Mouse (Mus musculus): Measurements from ENCODE around the gene Tiprl.

The Tiprl gene

DNA sequence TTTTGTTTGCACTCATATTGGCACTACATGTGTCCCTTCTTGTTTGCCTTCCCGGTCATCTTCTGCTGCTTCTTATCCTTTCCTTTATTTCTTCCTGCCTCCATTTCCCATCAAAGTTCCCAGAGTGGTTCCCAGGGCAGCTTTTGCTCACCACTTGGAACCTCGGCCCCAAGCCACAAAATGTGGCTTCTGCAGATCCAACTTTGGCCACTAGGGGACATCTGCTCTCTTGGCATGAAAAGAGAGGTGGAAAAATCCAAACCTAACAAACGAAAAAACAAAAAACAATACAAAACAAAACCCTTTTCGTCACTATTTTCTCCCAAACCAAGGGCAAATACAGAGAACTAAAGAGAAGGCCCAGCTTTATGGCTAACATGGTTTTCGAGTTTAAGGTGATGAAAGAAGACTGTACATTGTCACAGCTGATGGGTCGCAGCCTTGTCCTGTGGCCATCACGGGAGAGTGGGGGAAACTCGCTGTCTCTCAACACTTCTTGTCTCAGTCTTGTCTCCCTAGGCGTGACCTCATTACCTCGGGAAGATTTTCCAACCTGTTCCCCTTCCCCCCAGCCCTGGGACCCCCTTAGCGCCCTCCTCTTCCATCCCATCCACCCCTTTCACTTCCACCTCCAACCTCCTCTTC, 15.4 kb upstream of the Tiprl start:
- Histone ChIP-seq H3K4me1 (replicated peaks; ENCODE audit: low read depth, low read length) (no peaks in the 10 kb centered on the region), H3K9me3 (ENCODE audit: low read length) (no peaks in the 10 kb centered on the region)
- peak; percentile 96 for TF ChIP-seq CTCF (conservative IDR thresholded peaks at IDR 0.05; ENCODE audit: low read length)
- no peak for TF ChIP-seq POU5F1 (IDR thresholded peaks at IDR 0.05; ENCODE audit: borderline replicate concordance, low read length)

DNA sequence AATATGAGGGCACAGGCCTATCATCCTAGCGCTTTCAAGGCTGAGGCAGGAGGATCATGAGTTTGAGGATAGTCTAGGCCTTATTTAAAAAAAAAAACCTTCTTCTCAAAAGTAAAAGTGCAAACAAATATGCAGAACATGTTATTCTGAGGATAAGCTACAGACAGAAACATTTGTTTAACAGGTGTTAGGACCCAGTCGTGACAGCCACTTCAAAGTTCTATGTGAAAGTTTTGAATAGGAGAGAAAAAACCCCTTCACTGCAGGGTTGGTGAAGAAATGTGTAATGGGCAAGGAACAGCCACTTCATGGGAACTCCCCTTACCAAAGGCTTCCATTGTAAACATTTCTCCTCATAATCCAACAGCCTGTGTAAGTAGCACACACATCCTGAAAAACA, 13.8 kb upstream of the Tiprl start:
- H3K27me3 ChIP-seq (ENCODE audit: insufficient read depth, low read length): no peaks in the 10 kb centered on the region
- no peak overlapping the region for H3K4me3 ChIP-seq (replicated peaks; ENCODE audit: low read length)
- H3K36me3 ChIP-seq (ENCODE audit: insufficient read depth, low read length): no peaks in the 10 kb centered on the region
- H3K9me3 ChIP-seq (ENCODE audit: low read length): no peaks in the 10 kb centered on the region
- no peak for TF ChIP-seq POU5F1 (IDR thresholded peaks at IDR 0.05; ENCODE audit: borderline replicate concordance, low read length)
- TF ChIP-seq NANOG (IDR thresholded peaks at IDR 0.05; ENCODE audit: borderline replicate concordance, low read length): no peak
- TF ChIP-seq CTCF (conservative IDR thresholded peaks at IDR 0.05; ENCODE audit: low read length): no peak
- no peaks in the 10 kb centered on the region for H3K4me1 ChIP-seq (replicated peaks; ENCODE audit: low read depth, low read length)

More for the DNA sequence above, 15.4 kb upstream of the Tiprl start:
- no peak overlapping the region for H3K4me3 ChIP-seq (replicated peaks; ENCODE audit: low read length)
- H3K36me3 ChIP-seq (ENCODE audit: insufficient read depth, low read length): no peaks in the 10 kb centered on the region
- H3K27me3 ChIP-seq (ENCODE audit: insufficient read depth, low read length): no peaks in the 10 kb centered on the region

DNA sequence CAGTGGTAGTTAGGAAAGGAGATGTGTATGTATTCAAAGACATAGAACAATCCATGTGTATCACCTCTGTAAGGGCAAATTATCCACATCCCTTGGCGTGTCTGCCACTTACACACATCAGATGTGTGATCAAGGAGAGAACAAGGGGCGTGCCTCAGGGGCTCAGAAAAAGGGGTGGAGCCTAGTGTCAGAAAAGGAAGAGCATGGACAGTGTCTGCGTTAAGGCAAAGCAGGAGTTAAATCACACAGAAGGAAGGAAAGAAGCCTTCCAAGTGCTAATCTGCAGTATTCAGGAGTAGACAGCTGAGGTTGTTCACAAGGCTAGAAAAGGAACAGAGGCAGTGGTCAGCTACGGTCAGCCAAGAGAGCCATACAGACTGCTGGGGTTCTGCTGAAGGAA, 12.0 kb upstream of the Tiprl start:
- Histone ChIP-seq H3K4me1 (replicated peaks; ENCODE audit: low read depth, low read length) (no peaks in the 10 kb centered on the region), H3K4me3 (replicated peaks; ENCODE audit: low read length) (no peak overlapping the region), H3K27me3 (ENCODE audit: insufficient read depth, low read length) (no peaks in the 10 kb centered on the region), H3K36me3 (ENCODE audit: insufficient read depth, low read length) (no peaks in the 10 kb centered on the region), H3K9me3 (ENCODE audit: low read length) (no peaks in the 10 kb centered on the region)
- TF ChIP-seq NANOG (IDR thresholded peaks at IDR 0.05; ENCODE audit: borderline replicate concordance, low read length) (no peak), POU5F1 (IDR thresholded peaks at IDR 0.05; ENCODE audit: borderline replicate concordance, low read length) (no peak), CTCF (conservative IDR thresholded peaks at IDR 0.05; ENCODE audit: low read length) (no peak)

DNA sequence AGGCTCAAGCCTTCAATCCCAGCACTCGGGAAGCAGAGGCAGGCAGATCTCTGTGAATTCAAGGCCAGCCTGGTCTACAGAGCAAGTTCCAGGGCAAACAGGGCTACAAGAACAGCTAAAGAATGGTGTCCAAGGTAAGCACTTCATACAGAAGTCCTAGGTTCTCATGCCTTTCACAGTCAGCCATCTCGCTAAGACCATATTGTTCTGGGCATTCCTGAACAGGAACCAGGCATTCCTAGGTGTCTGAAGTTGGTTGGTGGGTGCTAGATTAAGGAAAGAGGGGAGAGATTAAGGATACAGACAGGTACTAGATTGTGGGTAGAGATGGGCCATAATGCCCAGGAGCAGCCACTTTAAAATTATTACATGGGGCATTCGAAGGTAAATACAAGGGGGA, 11.0 kb upstream of the Tiprl start:
- Histone ChIP-seq H3K4me1 (replicated peaks; ENCODE audit: low read depth, low read length) (no peaks in the 10 kb centered on the region), H3K36me3 (ENCODE audit: insufficient read depth, low read length) (no peaks in the 10 kb centered on the region), H3K27me3 (ENCODE audit: insufficient read depth, low read length) (no peaks in the 10 kb centered on the region), H3K9me3 (ENCODE audit: low read length) (no peaks in the 10 kb centered on the region), H3K4me3 (replicated peaks; ENCODE audit: low read length) (no peak overlapping the region)
- TF ChIP-seq CTCF (conservative IDR thresholded peaks at IDR 0.05; ENCODE audit: low read length) (no peak), POU5F1 (IDR thresholded peaks at IDR 0.05; ENCODE audit: borderline replicate concordance, low read length) (no peak), NANOG (IDR thresholded peaks at IDR 0.05; ENCODE audit: borderline replicate concordance, low read length) (no peak)

DNA sequence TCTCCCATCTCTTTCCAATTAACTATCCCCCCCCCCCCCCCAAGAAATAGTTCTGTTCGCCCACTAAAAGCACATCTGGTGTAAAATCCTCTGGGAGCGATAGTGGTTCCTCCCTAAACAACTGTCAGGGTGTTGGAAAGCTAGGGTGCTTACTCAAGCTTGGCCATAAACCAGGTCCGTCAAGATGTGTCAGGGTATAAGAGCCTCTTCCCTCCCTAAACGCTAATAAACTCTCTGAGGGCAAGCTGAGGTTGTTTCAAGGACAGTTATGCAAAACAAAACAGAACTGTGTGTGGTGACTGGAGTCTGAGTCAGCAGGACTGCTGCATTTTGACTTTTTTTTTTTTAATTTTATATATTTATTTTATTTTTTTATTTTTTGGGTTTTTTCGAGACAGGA, 10.3 kb upstream of the Tiprl start:
- no peak overlapping the region for H3K4me3 ChIP-seq (replicated peaks; ENCODE audit: low read length)
- TF ChIP-seq CTCF (conservative IDR thresholded peaks at IDR 0.05; ENCODE audit: low read length) (no peak), NANOG (IDR thresholded peaks at IDR 0.05; ENCODE audit: borderline replicate concordance, low read length) (no peak)
- no peaks in the 10 kb centered on the region for H3K9me3 ChIP-seq (ENCODE audit: low read length)
- no peaks in the 10 kb centered on the region for H3K36me3 ChIP-seq (ENCODE audit: insufficient read depth, low read length)
- H3K4me1 ChIP-seq (replicated peaks; ENCODE audit: low read depth, low read length): no peaks in the 10 kb centered on the region
- H3K27me3 ChIP-seq (ENCODE audit: insufficient read depth, low read length): no peaks in the 10 kb centered on the region

DNA sequence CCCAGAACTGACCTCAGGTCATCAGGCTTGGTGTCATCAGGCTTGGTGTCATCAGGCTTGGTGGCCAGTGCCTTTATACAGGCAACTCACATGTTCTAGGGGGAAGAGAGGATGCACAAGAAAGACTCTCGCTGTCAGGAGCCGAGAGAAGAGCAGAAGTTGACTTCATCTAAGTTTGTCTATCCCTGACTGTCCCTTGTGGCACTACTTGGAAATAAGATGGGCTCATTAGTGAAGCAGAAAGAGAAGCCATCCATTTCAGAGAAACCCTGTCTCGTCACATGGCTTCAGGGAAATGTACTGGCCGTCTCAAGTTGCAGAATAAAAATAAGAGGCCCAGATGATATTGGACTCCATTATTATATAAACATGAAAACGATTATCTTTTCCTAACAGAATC, 9.8 kb upstream of the Tiprl start:
- Histone ChIP-seq H3K9me3 (ENCODE audit: low read length) (no peaks in the 10 kb centered on the region), H3K36me3 (ENCODE audit: insufficient read depth, low read length) (no peaks in the 10 kb centered on the region), H3K4me3 (replicated peaks; ENCODE audit: low read length) (no peak overlapping the region), H3K27me3 (ENCODE audit: insufficient read depth, low read length) (no peaks in the 10 kb centered on the region), H3K4me1 (replicated peaks; ENCODE audit: low read depth, low read length) (no peaks in the 10 kb centered on the region)
- TF ChIP-seq CTCF (conservative IDR thresholded peaks at IDR 0.05; ENCODE audit: low read length): no peak
- no peak for TF ChIP-seq NANOG (IDR thresholded peaks at IDR 0.05; ENCODE audit: borderline replicate concordance, low read length)
- no peak for TF ChIP-seq POU5F1 (IDR thresholded peaks at IDR 0.05; ENCODE audit: borderline replicate concordance, low read length)

DNA sequence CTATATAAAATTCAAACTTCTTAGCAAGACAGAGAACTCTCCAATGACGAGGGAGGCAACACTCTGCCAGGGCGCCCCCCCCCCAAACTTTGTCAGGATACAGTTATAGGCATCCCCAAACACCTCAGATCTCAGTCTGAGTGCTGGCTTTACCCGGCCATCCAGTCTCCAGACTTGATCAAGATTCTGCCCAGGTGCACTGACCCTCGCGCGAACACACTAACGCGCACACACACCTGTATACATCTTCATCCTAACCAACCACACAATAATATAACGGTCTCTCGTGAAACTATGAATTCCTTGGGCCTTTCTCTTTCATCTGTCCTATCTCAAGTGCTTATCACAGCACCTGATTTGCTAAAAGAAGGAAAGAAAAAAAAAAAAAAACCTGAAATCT, 950 bp downstream of the Tiprl start:
- Histone ChIP-seq H3K36me3 (ENCODE audit: insufficient read depth, low read length) (no peaks in the 10 kb centered on the region), H3K4me3 (replicated peaks; ENCODE audit: low read length) (peak overlapping the region; percentile 92), H3K9me3 (ENCODE audit: low read length) (no peaks in the 10 kb centered on the region), H3K27me3 (ENCODE audit: insufficient read depth, low read length) (no peaks in the 10 kb centered on the region), H3K4me1 (replicated peaks; ENCODE audit: low read depth, low read length) (peaks cover 31% of the 10 kb centered on the region)
- TF ChIP-seq NANOG (IDR thresholded peaks at IDR 0.05; ENCODE audit: borderline replicate concordance, low read length): no peak
- TF ChIP-seq CTCF (conservative IDR thresholded peaks at IDR 0.05; ENCODE audit: low read length): no peak

DNA sequence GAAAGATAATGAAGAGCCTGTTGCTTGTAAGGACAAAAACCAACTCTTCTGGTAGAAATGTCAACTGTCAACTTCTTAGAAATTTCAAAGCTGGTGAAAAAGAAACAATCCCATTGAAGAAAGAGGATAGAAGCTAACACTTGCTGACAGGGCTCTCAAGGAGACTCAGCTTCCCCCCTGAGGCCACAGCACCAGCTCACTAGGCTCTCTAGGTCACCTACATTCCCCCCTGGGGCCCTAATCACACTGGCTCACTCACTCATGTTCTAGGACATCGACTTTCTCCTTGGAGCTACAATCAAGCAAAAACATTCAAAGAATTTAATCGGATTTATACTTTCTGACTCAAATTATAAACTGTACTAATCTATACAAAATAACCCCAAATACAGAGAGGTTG, 3.0 kb downstream of the Tiprl start:
- no peaks in the 10 kb centered on the region for H3K36me3 ChIP-seq (ENCODE audit: insufficient read depth, low read length)
- no peaks in the 10 kb centered on the region for H3K9me3 ChIP-seq (ENCODE audit: low read length)
- no peaks in the 10 kb centered on the region for H3K27me3 ChIP-seq (ENCODE audit: insufficient read depth, low read length)
- H3K4me3 ChIP-seq (replicated peaks; ENCODE audit: low read length): no peak overlapping the region
- H3K4me1 ChIP-seq (replicated peaks; ENCODE audit: low read depth, low read length): peaks cover 31% of the 10 kb centered on the region
- TF ChIP-seq POU5F1 (IDR thresholded peaks at IDR 0.05; ENCODE audit: borderline replicate concordance, low read length) (no peak), NANOG (IDR thresholded peaks at IDR 0.05; ENCODE audit: borderline replicate concordance, low read length) (no peak), CTCF (conservative IDR thresholded peaks at IDR 0.05; ENCODE audit: low read length) (no peak)

DNA sequence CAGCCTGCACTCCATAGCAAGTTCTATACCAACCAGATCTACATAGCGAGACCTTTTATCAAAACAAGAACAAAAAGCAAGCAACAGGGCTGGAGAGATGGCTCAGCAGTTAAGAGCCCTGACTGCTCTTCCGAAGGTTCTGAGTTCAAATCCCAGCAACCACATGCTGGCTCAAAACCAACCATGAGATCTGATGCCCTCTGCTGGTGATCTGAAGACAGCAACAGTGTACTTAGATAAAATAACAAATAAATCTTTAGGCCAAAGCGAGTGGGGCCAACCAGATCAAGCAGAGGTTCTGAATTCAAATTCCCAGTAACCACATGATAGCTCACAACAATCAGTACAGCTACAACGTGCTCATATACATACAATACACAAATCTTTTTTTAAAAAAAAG, 6.1 kb downstream of the Tiprl start:
- no peak overlapping the region for H3K4me3 ChIP-seq (replicated peaks; ENCODE audit: low read length)
- TF ChIP-seq POU5F1 (IDR thresholded peaks at IDR 0.05; ENCODE audit: borderline replicate concordance, low read length) (no peak), NANOG (IDR thresholded peaks at IDR 0.05; ENCODE audit: borderline replicate concordance, low read length) (no peak), CTCF (conservative IDR thresholded peaks at IDR 0.05; ENCODE audit: low read length) (peak; percentile 43)
- no peaks in the 10 kb centered on the region for H3K27me3 ChIP-seq (ENCODE audit: insufficient read depth, low read length)
- H3K9me3 ChIP-seq (ENCODE audit: low read length): 0 out of 2 replicates have a peak, but pooled peaks cover 4% of the 10 kb centered on the region
- peaks cover 20% of the 10 kb centered on the region for H3K4me1 ChIP-seq (replicated peaks; ENCODE audit: low read depth, low read length)
- peaks cover 22% of the 10 kb centered on the region for H3K36me3 ChIP-seq (ENCODE audit: insufficient read depth, low read length)
